Mouse (Mus musculus) liver, embryonic 16.5 days (tissue): Measurements from ENCODE around the gene Cdkal1. TPM values are rescaled to one million over a fixed set of nuclear protein-coding genes. Genes with fewer than 3 reads are reported as not detected.

Source experiments
- ATAC-seq: fragments of 200-750 bp; cut with Nextera tagmentation; 2 replicates; pipeline ENCODE4 v1.8.0; 2017; ENCODE audit warnings: low read depth, mild to moderate bottlenecking, moderate number of reproducible peaks, moderate library complexity
- H3K27ac ChIP-seq: fragments of 300-500 bp; sonication (generic); 2 replicates; pipeline ENCODE4 v1.5.1; 2014; ENCODE audit warnings: mild to moderate bottlenecking, low read length
- H3K27me3 ChIP-seq: fragments of 300-500 bp; sonication (generic); 2 replicates; pipeline ENCODE4 v1.6.1; 2014; ENCODE audit warnings: low read depth, low read length, mixed read lengths; ENCODE audit not compliant: control insufficient read depth, insufficient read depth
- H3K36me3 ChIP-seq: fragments of 300-500 bp; sonication (generic); 2 replicates; pipeline ENCODE4 v1.6.1; 2014; ENCODE audit warnings: mild to moderate bottlenecking; ENCODE audit not compliant: control insufficient read depth, insufficient read depth
- H3K4me1 ChIP-seq: fragments of 300-500 bp; sonication (generic); 2 replicates; pipeline ENCODE4 v1.6.1; 2014; ENCODE audit warnings: low read depth, low read length, mixed read lengths; ENCODE audit not compliant: control insufficient read depth
- H3K4me2 ChIP-seq: fragments of 300-500 bp; sonication (generic); 2 replicates; pipeline ENCODE4 v1.6.1; 2014; ENCODE audit warnings: low read depth, low read length, mixed read lengths
- H3K4me3 ChIP-seq: fragments of 300-500 bp; sonication (generic); 2 replicates; pipeline ENCODE4 v1.5.1; 2014; ENCODE audit warnings: low read depth, mild to moderate bottlenecking, low read length
- H3K9ac ChIP-seq: fragments of 300-500 bp; sonication (generic); 2 replicates; pipeline ENCODE4 v1.6.1; 2014; ENCODE audit warnings: low read depth, low read length
- H3K9me3 ChIP-seq: fragments of 300-500 bp; sonication (generic); replicated peaks from 2 replicates; pipeline ENCODE4 v1.6.1; 2016; ENCODE audit warnings: low read length; ENCODE audit not compliant: control insufficient read depth
- WGBS: fragments of 180-500 bp; shearing (Covaris S2); extraction: QIAGEN DNeasy Blood & Tissue Kit; methylation state at CpG from one replicate; pipeline ENCODE4 v1.1.7; 2014; ENCODE audit not compliant: insufficient replicate concordance; 5-methylcytosine and 5-hydroxymethylcytosine counted together
- polyA plus RNA-seq: library from polyadenylated mRNA; unstranded; fragments of >200 nt; fragmentation: Nextera tagmentation; extraction: Ambion mirVana; gene quantifications from 2 replicates; pipeline ENCODE4 v1.2.1, GENCODE M21; 2015

Cdkal1 gene
- polyA plus RNA-seq, 1 experiment from 2014 or later, result 9.3 TPM

- Histone ChIP-seq H3K27ac (no peak overlapping the region), H3K9me3 (no peaks in the 10 kb centered on the region), H3K4me3 (no peak overlapping the region), H3K27me3 (no peaks in the 10 kb centered on the region), H3K9ac (no peak overlapping the region), H3K4me2 (no peak overlapping the region), H3K4me1 (no peaks in the 10 kb centered on the region), H3K36me3 (no peaks in the 10 kb centered on the region)
- 45% methylated on average over 4 of the region's 4 CpGs for WGBS
- ATAC-seq, result no peak
Observed at GRCm38 (mm10) chr13:29273693-29274221, 581.7 kb downstream of the Cdkal1 start.

- no peak for ATAC-seq
- Histone ChIP-seq H3K9ac (no peak overlapping the region), H3K4me3 (no peak overlapping the region), H3K27me3 (no peaks in the 10 kb centered on the region), H3K4me2 (no peak overlapping the region), H3K4me1 (no peaks in the 10 kb centered on the region), H3K9me3 (no peaks in the 10 kb centered on the region), H3K27ac (no peak overlapping the region), H3K36me3 (no peaks in the 10 kb centered on the region)
Observed at GRCm38 (mm10) chr13:29271451-29271850, 584.0 kb downstream of the Cdkal1 start.

- Histone ChIP-seq H3K4me1 (no peaks in the 10 kb centered on the region), H3K9ac (no peak overlapping the region), H3K9me3 (no peaks in the 10 kb centered on the region), H3K27ac (no peak overlapping the region), H3K4me2 (no peak overlapping the region), H3K36me3 (no peaks in the 10 kb centered on the region), H3K27me3 (no peaks in the 10 kb centered on the region), H3K4me3 (no peak overlapping the region)
- 72% methylated on average over 11 of the region's 11 CpGs for WGBS
- ATAC-seq, result no peak
Observed at GRCm38 (mm10) chr13:29264015-29264711, 591.3 kb downstream of the Cdkal1 start.

GRCm38 (mm10) chr13:29262164-29262563 is 593.3 kb downstream of the Cdkal1 start:
- H3K27ac ChIP-seq, result no peak overlapping the region
- no peak overlapping the region for H3K4me2 ChIP-seq
- H3K27me3 ChIP-seq, result no peaks in the 10 kb centered on the region
- H3K9ac ChIP-seq, result no peak overlapping the region
- ATAC-seq, result no peak
- no peaks in the 10 kb centered on the region for H3K36me3 ChIP-seq
- no peaks in the 10 kb centered on the region for H3K4me1 ChIP-seq
- H3K9me3 ChIP-seq, result no peaks in the 10 kb centered on the region
- H3K4me3 ChIP-seq, result no peak overlapping the region
- WGBS, result 67% methylated on average over 4 of the region's 4 CpGs

- Histone ChIP-seq H3K4me3 (no peak overlapping the region), H3K27me3 (no peaks in the 10 kb centered on the region), H3K4me1 (no peaks in the 10 kb centered on the region), H3K27ac (no peak overlapping the region), H3K36me3 (no peaks in the 10 kb centered on the region), H3K9me3 (no peaks in the 10 kb centered on the region), H3K4me2 (no peak overlapping the region), H3K9ac (no peak overlapping the region)
- ATAC-seq, result no peak
- WGBS, result 45% methylated on average over 4 of the region's 4 CpGs
Observed at GRCm38 (mm10) chr13:29248535-29248934, 606.9 kb downstream of the Cdkal1 start.

- H3K27me3 ChIP-seq, result no peaks in the 10 kb centered on the region
Observed at GRCm38 (mm10) chr13:29247800-29248199, 607.7 kb downstream of the Cdkal1 start.

GRCm38 (mm10) chr13:29235065-29235464 is 620.4 kb downstream of the Cdkal1 start:
- 28% methylated on average over 4 of the region's 4 CpGs for WGBS
- H3K9me3 ChIP-seq, result no peaks in the 10 kb centered on the region
- no peak overlapping the region for H3K27ac ChIP-seq
- ATAC-seq, result no peak
- no peaks in the 10 kb centered on the region for H3K27me3 ChIP-seq
- no peaks in the 10 kb centered on the region for H3K36me3 ChIP-seq
- H3K4me2 ChIP-seq, result no peak overlapping the region
- no peak overlapping the region for H3K4me3 ChIP-seq
- H3K9ac ChIP-seq, result no peak overlapping the region
- no peaks in the 10 kb centered on the region for H3K4me1 ChIP-seq

More at GRCm38 (mm10) chr13:29247800-29248199, 607.7 kb downstream of the Cdkal1 start:
- no peaks in the 10 kb centered on the region for H3K4me1 ChIP-seq
- no peak overlapping the region for H3K27ac ChIP-seq
- no peak for ATAC-seq
- no peak overlapping the region for H3K9ac ChIP-seq
- H3K36me3 ChIP-seq, result no peaks in the 10 kb centered on the region
- H3K4me3 ChIP-seq, result no peak overlapping the region
- no peaks in the 10 kb centered on the region for H3K9me3 ChIP-seq
- WGBS, result 47% methylated on average over 3 of the region's 3 CpGs
- no peak overlapping the region for H3K4me2 ChIP-seq

GRCm38 (mm10) chr13:29234442-29234841 is 621.0 kb downstream of the Cdkal1 start:
- Histone ChIP-seq H3K36me3 (no peaks in the 10 kb centered on the region), H3K9me3 (no peaks in the 10 kb centered on the region), H3K27ac (no peak overlapping the region), H3K9ac (no peak overlapping the region), H3K27me3 (no peaks in the 10 kb centered on the region), H3K4me1 (no peaks in the 10 kb centered on the region), H3K4me2 (no peak overlapping the region), H3K4me3 (no peak overlapping the region)
- ATAC-seq, result no peak
- 62% methylated on average over 4 of the region's 4 CpGs for WGBS

GRCm38 (mm10) chr13:29233970-29234369 is 621.5 kb downstream of the Cdkal1 start:
- H3K27me3 ChIP-seq, result no peaks in the 10 kb centered on the region
- no peak overlapping the region for H3K4me3 ChIP-seq
- no peak overlapping the region for H3K27ac ChIP-seq
- no peak overlapping the region for H3K4me2 ChIP-seq
- H3K9me3 ChIP-seq, result no peaks in the 10 kb centered on the region
- WGBS, result 80% methylated on average over 11 of the region's 11 CpGs
- H3K4me1 ChIP-seq, result no peaks in the 10 kb centered on the region
- no peak for ATAC-seq
- no peaks in the 10 kb centered on the region for H3K36me3 ChIP-seq
- no peak overlapping the region for H3K9ac ChIP-seq
